Mouse (Mus musculus): ENCODE results near the gene Abtb2.

DNA sequence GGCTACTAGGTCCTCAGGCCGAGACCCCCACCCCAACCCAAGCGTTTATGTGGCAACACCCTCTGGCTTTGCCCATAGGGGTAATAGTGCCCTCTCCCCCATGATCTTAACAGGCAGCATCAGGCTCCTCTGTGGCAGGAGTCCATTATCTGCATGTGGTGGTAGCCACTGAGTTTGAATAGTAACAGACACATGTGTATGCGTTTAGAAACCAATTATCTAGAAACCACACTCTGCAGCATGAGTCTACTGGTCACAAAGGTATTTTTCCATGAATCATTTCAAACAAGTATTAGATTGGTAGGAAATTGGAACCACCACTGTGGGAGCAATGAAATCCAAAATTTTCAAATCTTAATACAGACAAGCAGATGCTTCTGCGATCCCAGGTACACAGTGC lies 119.5 kb downstream of the Abtb2 start:
- no peak for TF ChIP-seq CTCF (IDR thresholded peaks at IDR 0.05; ENCODE audit: low read depth)
- TF ChIP-seq EP300 (IDR thresholded peaks at IDR 0.05; ENCODE audit: low read depth) = no peak
